Mouse (Mus musculus) c-Kit-positive CD71-positive TER-119-positive erythroid progenitor cells, embryonic 14.5 days (primary cell): ENCODE data around the gene Otud7a.

Experiments
- DNase-seq: peaks from one replicate; pipeline ENCODE4 v3.0.0-alpha.2; 2013; ENCODE audit warnings: low spot score

Gene Otud7a

DNA sequence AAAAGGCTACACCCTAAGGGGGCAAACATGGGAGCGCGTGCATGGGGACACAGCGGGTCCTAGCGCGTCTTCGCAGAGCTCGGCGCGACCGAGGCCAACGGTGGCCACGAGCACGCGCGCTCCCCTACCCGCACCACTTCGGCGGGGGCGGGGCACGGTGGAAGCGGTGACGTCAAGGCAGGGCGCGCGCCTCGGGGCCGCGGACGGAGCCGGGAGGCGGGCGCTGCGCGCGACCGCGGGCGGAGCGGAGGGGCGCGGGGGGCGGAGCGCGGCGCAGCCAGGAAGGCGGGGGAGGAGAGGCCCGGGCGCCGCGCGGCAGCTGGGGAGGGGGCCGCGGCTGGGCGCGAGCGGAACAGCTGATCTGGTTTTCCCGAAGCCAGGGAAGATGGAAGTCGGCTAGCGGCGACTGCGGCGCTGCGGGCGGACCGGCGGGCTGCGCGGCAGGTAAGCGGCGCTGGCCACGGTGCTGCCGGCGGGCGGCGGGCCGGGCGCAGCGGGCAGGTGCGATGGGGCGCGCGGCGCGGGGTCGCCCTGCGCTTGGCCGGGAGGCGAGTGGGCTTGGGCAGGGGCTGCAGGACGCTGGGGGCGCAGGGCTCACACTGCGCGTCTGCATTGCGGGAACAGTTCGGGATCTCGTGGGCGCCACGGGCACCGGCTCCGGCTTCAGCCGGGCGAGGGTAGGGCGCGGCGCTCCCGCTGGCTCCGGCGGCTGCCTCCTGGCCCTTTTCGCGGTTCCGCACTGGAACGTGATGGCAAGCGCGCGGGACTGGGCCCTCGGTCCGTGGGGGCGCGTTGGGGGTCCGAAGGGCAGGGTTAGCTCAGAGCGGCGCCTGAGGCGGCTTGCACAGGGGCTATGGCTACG lies at the start of gene Otud7a:
Gene Otud7a, plus strand, starts transcription at position 268 of the 862 bp plus-strand sequence.
- no peak for DNase-seq

DNA sequence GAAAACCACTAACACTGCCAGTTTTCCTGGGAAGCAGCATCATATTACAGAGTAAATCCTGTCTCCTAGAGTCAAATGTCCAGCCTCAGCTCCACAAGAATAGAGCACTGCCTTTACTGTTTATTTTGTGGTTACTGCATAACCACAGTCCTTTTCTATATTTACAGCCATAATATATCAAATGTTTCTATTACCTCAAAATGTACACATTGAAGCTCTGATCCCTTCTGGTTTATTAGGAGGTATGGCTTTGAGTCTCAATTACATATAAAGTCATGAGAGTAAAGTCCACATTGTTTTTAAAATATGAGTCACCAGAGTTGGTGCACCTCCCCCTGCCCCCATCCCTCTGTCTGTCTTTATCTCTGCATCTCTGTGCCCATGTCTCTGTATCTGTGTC lies 38.6 kb upstream of the Otud7a start:
- no peak for DNase-seq

DNA sequence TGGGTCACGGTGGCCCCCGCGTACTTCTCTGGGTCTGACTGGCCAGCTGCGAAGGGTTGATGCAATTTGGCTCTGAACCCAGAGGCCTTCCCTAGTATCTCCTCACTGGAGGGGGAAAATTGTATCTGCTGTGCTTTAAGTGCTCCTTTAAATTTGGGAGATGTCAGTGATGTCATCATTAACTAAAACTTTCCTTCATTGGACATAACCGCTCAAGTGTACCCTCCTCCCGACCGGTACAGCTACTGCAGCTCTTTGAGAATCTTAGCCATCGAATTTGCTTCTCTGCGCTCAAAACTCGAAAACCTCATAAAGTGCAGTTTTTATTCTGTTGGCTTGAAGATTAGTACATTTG lies 772 bp downstream of the Otud7a start:
- DNase-seq = no peak

DNA sequence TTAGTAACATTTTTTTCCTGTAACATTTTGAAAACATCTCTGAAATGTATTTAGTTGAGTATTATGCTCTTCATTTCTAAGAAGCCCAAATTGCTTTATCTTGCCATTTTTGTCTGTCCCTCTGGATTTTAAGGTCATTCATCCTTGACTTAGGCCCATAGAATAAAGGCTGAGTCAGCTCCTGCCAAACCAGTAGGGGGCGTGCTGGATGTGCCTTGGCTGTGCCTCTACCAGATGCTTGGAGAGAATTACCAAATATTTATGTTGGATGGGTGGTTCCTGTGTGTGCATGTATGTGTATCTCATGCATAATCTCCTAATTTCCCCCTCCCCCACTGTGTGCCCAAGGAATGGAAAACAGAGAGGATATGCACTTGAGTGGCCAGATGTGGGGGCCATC lies 2.4 kb downstream of the Otud7a start:
- DNase-seq = no peak

DNA sequence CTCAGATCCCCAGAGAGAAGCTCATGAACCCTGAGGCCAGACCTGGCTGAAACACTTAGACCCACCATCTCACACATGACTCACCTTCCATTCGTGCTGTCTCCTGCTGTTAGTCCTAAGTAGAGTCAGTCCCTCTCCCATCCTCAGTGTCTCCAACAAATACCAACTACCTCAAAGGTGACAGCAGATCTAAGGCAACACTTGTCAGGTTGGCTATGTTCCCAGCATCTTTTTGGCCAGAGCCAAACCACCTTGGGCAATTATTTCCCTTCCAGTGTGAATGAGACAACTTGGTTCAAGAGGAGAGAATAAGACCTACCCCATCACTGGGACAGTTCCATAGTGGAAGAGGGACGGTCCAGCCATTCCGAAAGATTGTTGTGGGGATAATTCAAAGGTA lies 10.7 kb downstream of the Otud7a start:
- DNase-seq = no peak

DNA sequence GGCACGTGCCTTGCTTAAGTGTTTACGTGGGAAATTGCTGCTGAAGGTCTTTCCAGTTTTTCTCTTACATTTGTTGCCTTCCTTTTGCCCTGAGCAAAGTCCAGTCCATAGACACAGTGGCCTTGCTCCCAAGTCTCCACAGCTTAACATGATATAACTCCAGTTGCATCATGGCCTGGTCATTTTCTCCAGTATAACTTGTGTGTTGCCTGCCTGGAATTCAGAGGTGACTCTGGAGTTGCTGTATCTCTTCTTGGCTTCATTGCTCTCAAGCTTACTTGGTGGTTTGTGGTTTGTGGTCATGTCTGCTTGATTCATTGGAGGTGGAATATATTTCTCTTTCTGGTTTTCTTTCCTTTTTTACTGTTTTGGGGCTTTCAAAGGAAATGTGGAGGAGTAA lies 17.7 kb downstream of the Otud7a start:
- no peak for DNase-seq

DNA sequence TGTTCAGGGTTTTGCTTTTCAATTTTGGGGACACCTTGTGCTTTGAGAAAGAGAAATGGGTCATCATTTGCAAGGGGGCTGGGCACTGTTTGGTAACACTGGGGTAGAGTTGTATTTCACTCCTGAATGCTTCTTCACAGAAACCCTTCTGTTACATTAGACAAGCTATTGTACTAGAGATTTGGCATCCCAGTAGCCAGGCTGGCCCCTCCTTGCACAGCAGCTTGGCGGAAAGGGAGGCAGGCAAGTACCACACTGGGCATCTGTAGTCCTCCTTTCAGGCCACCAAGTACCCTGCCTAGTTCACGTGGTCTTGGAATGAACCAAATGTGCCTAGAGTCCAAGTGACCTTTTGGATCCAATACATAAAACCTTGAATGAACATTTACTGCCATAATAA lies 18.1 kb downstream of the Otud7a start:
- DNase-seq = no peak

DNA sequence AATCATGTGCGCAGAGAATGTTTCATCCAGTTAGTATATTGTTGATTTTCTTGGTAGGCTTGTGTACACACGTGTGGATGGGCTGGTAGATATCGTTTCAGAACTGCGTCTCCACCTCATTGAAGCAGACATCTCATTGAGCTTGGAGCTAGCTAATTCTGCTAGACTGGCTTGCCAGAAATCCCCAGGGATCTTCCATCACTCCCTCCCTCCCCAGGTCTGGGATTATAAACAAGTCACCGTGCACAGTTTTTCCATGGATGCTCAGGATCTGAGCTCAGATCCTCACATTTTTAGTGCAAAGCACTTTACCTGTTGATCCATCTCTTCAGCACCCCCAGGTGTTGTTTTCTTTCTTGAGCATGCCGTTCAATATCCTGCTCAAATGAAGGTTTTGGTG lies 22.2 kb downstream of the Otud7a start:
- no peak for DNase-seq

DNA sequence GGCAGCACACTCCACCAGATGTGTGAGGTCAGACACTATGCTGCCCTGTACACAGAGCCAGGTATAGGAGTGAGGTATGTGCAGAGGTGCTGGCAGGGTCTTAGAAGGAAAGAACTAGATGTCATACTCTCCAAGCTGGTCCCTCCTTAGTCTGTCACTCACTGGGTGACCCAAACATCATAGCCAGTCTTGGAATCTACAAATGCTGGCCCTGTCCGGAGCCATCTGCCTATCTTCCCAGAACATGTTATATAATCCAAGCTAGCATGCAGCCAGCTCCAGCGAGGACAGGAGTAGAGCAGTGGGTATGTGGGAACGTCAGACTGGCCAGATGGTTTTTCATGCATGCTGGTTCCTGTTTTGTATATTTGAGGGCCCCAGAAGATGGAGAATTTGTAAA lies 23.7 kb downstream of the Otud7a start:
- no peak for DNase-seq

DNA sequence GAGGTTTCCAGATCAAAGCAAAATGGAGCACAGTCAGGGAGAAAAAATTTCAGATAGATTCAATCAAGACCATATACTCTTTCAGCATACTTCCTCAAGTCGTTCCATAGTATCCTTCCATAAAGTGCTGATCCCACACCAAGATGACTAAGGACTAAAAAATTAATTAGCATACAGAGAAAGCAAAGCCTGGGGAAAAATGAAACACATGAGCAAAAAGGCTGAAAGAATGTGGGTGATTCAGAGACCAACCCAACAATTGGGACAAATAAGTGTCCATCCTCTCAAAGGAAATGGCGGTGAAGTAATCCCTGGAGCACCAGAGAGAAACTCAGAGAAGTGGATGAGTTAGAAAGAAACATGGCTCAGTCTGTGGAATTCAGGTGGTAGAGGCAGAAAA lies 38.5 kb downstream of the Otud7a start:
- no peak for DNase-seq

DNA sequence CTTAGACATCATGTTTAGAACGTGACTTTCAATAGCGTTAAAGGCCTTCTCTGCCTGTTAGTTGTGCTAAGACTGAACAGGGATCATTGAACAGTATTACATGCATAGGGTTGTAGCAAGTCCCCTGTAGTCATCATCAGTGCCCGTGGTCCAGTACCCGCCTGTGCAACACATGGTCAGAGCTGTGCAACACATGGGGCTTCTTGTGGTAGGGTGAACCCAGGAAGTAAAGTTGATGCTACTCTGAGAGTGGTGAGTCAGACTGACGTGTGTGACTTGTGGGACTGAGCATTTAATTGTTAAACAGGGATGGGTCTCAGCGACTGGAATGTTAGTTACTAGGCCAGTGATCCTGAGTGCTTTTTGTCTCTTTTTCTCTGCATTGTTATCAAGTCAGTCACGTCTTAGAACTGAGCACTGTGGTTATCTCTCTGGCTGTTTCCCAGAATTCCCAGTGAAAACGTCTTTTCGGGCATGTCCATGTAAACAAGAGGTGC lies 52.5 kb downstream of the Otud7a start:
- no peak for DNase-seq

DNA sequence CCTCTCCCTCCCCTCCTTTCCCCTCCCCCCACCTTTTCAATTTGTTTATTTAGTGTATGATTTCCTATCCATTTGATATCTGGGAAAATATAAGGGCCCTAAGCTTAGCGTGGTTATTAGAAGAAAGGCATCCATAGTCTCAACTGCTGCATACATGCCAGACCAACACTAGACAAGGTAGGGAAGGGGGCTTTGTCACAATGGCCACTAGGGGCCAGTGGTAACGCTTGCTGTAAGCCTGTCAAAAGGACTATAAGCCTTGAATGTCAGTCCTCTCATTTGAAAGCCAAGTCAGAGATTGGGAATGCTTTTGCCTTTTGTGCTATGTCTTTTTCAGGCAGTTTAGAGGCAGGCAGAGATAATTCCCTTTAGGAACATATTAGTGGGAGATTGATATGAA lies 59.7 kb downstream of the Otud7a start:
- DNase-seq = no peak

DNA sequence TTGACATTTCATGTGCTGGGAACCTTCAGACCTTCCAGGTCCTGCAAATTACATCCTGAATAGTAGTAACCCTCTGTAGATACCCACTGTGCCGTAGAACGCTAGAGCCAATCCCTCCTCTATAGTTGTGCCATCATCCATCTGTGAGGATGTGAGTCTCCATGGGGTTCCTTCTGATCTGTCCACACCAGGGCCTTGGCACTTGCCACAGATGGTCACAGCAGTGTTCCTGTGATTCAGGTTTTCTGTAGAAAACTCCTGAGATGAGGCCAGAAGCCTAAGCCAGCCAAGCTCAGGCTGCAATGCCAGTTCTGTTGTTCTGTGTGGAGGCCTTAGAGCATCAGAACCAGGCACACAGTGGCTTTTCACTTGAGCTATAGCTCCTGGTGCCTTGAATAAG lies 63.5 kb downstream of the Otud7a start:
- no peak for DNase-seq

DNA sequence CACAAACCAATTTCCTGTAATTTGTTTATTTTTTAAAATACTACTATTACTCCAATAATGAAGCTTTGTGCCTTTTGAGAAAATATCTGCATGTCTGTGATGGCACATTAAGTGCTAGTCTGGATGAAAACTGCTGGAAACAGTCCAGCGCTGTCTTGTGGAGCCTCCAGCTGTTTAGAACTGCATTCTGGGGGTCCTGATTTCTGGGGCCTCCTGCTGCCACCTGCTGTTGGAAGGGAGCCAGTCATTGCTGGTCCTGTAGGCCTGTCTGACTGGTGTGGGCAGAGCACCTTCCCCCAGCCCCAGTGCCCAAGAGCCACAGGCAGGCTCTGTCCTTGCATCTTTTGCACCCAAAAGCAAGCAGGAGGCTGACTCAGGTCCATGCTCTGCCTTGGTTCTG lies 65.3 kb downstream of the Otud7a start:
- no peak for DNase-seq

DNA sequence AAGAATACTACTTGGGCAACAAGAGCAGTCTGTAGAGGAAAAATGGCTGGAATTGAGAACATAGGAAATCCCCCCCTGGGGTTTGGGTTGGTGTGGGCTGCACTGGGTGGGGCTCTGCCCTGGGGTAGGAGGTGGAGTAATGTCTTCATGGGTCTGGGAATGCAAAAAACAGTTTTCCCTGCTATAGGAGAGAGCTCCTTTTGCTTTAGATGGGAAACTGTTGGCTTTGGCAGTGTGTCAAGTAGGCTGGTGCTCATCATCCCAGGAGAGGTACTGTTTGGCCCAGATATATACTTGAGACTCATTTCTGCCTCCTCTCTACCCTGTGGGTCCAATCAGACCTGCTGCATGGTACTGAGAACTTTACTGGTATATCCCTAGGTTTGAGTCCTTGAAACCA lies 66.9 kb downstream of the Otud7a start:
- DNase-seq = no peak

DNA sequence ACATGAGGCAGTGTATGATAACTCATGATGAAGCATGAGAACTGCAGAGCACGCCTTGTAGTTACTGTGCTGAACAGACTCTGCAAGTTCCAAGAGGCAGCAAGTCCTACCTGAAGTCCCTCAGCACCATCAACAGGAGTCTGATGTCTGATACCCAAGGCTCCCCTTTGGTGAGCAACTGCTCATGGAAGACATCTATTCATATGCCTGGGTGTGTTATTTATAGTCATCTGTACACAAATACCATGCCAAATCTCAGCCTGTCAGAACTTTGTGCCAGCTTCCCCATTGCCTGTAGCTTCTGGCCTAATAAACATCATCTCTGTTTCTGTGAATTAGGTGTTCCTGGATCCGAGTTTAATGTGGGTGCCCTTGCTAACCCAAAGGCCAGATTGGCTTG lies 68.0 kb downstream of the Otud7a start:
- no peak for DNase-seq

DNA sequence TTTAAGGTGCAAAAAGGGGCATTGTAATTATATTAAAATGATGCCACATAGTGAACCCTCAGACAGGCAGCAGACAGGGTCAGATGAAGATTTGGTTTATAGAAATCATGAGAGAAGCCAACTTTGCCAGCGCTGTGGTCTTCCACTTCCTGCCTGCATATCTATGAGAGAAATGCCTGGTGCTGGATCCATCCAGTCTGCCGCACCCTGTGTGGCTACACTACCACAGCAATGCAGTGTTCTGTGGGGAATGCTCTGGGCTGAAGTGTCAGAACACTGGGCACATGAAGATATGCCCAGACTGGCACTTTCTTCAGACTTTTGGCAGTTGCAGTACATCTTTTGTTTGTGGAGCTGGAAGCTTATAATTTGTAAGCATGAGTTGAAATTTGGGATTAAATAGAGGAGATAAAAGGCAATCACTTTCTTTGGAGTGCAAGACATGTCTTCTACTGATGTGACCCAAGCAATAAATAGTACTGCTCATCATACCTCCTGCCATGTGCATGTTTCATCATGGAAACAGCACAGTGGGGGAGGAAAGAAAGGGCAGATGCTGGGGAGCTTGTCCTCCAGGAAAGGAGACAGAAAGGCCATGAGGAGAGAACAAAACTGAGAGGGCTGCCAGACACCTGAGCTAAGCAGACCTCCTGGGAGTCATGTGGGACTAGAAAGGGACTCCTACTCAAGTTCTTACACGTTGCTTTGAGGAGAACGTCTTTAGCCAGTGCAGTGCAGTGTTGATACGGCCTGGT lies 71.8 kb downstream of the Otud7a start:
- no peak for DNase-seq

DNA sequence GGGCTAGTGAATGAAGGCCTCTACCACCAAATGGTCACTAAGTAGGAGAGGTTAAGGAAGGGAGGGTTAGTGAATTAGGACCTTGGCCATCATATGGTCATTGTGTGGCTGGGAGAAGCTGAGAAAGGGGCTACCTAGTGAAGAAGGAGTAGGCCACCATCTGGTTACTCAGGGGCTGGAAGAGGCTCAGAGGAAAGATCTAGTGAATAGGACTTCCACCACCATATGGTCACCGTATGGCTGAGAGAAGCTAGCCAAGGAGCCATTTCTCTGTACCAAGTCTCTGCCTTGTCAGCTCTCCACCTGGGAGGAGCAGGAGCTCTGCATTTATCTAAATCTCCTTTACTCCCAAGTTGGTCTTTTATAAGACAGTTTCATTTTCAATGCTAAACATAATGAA lies 75.7 kb downstream of the Otud7a start:
- DNase-seq = no peak

DNA sequence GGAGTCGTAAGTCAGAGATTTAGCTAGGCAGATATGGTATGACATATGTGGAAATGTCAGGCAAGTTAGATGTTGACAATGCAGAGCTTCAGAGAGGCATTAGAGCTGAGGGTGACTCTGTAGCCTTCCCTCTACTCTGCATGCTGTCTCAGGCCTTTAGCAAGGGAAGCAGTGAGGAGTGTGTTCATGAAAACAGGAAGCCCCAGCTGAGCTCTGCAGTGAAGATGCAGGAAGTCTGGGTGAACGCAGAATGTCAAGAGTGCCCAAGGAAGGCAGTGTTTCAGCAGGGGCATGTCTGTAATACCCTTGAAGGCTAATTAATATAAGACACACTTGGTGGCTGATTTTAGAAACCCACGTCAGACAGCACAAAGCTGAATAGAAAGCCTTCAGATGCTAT lies 77.9 kb downstream of the Otud7a start:
- DNase-seq = no peak

DNA sequence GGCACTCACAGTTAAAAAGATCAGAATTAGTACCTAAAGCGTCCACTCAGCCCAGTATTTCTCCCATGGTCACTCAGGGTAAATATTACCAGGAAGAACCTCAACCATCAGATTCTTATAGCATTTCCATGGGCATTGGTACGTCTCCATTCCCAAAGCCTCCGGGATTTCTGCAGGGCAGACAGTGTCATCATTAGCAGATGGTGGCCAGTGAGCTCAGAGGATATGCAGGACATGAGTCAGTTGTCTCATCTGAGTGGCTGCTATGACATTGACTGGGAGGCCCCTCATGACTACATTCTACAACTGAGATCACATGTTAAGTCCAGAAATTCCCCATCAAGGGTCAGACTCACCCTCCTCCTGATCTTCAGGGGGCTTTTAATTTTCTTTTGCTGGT lies 78.5 kb downstream of the Otud7a start:
- DNase-seq = no peak

DNA sequence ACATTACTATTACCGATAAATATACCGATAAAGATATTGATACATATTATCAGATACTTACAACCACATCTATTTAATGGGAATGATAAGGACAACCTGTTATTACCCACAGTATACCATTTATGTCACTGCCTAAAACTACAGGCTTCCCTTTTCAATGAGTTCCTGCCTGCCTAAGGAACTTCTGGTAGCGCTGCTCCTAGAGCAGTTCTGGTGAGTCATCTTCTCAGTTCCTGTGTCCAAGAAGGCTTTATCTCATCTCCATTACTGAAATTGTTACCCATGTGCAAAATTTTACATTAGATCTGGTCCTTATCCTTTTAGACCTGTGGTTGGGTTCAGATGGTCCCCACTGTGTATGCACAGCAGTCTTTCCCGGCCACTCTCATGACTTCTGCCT lies 95.7 kb downstream of the Otud7a start:
- DNase-seq = no peak

DNA sequence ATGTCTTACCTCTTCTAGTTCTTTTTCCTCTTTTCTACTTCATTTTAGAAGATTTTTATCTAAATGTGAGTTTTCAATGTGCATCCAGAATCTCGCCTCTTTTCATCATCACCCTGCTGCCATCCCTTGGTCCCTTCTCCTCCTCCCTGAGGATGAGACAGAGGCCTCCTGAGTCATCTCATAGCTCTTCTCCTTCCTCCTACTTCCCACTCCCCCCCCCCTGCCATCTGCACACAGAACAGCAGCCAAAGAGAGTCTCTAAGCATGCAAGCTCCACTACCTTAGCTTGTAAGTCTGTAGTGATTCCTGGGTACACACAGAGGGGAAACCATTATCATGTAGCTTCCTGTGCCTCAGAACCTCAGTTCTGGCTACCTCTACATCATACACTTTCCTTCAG lies 109.9 kb downstream of the Otud7a start:
- DNase-seq = no peak

DNA sequence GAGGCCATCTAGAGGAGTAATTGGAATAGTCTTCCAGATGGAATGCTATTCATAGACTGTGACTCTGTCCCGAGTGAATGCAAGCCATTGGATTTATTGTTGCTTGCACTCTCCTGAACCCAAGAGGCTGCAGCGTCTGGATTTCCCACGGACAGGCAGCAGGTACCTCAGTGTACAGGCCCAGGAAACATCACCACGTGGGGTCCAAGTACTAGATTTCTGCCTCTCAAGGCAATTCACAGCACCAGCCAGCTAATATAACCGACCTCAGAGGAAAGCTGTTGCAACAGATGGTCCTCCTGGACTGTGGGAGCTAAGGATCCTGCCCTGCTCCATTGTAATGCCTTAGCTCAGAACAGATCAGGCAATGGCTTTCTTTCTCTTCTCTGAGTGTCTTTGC lies 111.8 kb downstream of the Otud7a start:
- no peak for DNase-seq

DNA sequence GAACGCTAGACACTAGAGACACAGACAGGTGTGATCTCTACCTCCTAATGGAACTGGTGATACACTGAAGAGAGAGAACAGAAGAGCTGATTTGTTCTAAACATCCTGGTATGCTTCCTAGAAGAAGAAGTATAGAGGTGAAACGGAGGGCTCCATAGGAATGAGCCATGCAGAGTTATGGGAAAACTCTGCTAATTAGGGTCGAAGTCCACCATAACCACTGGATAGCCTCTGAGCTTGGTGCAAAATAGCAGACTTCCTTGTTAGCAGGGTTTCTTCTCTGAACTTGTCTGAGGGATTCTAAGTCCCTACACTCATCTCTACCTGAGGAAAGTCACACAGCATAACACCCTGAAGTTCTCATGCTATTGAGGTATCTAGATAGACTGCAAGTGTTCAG lies 114.4 kb downstream of the Otud7a start:
- DNase-seq = no peak
